Mouse (Mus musculus): ENCODE results near the gene Gm20604. TPM values are rescaled to one million over a fixed set of nuclear protein-coding genes. Genes with fewer than 3 reads are reported as not detected.
A peak's percentile ranks its signal among the peaks of the same experiment; 100 is the strongest.

The Gm20604 gene
- total RNA-seq, 2 experiments from 2014 or later: 18.1 to 20.3 TPM

DNA sequence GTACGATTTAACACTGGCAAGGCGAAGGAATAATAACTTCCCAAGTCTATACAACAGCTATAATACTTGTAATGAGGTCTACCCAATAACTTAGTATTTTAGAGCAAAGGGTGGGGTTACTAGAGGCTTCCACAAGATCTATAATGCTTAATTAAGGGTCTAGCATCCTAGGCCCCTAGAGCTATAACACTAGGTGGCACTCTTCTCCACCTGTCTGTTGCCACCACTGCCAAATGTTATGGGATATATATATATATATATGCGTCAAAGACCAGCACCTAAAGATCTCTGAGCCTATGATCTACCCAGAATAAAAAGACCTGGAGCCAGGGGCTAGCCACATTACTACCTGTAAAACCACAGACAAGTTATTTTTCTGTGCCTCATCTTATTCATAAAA is 18.2 kb downstream of the Gm20604 start:
- peak; percentile 64 for TF ChIP-seq CTCF (IDR thresholded peaks at IDR 0.05)
- H3K27ac ChIP-seq: no peak overlapping the region
- intact Hi-C loops (cut with DNase I): no loop called here
- DNase-seq (ENCODE audit: extremely low spot score in 1 of 2, low spot score in 2 of 2): no peak
- H3K4me3 ChIP-seq: no peak overlapping the region

DNA sequence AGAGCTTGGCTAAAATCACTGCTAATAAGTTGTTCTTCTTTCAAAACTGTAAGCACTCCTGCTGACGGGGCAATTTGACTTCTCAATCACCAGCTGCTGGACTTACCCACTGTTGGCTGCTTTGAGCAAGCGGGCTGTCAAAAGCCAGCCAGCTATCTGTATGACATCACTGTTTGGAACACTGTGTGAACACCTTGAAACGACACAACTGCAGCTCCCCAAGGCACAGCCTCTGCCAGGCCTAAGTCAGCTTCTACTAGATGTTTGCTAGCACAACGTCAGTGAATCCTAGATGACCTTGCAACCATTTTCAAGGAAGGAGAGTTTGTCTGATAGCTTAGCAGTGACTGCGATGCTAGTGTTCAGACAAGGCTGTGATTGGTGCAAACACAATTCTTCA is 19.4 kb downstream of the Gm20604 start:
- no peak for TF ChIP-seq CTCF (IDR thresholded peaks at IDR 0.05)
- intact Hi-C loops (cut with DNase I): no loop called here
- no peak for DNase-seq (ENCODE audit: extremely low spot score in 1 of 2, low spot score in 2 of 2)
- no peak overlapping the region for H3K4me3 ChIP-seq
- no peak overlapping the region for H3K27ac ChIP-seq

DNA sequence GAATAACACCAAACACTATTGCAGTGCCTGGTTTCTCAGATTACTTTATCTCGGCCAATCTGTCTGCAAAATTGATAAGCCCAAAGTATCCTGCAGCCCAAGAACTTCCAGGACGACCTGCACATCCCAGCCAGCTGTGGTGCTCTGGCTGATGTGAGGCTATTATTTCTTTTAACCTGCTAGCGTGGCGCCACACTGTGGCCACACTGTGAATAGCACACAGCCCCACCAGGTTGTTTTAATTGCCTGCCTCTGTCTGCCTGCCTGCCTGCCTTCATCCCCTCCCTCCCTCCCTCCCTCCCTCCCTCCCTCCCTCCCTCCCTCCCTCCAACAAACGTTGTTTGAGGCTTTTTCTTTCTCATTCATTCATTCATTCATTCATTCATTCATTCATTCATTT is 25.1 kb downstream of the Gm20604 start:
- peak in 1 of 2 experiments; percentile 49 for DNase-seq (ENCODE audit: extremely low spot score in 1 of 2, low spot score in 2 of 2)
- H3K4me3 ChIP-seq: no peak overlapping the region
- TF ChIP-seq CTCF (IDR thresholded peaks at IDR 0.05): peak; percentile 59
- intact Hi-C loops (cut with DNase I): no loop called here
- H3K27ac ChIP-seq: no peak overlapping the region

DNA sequence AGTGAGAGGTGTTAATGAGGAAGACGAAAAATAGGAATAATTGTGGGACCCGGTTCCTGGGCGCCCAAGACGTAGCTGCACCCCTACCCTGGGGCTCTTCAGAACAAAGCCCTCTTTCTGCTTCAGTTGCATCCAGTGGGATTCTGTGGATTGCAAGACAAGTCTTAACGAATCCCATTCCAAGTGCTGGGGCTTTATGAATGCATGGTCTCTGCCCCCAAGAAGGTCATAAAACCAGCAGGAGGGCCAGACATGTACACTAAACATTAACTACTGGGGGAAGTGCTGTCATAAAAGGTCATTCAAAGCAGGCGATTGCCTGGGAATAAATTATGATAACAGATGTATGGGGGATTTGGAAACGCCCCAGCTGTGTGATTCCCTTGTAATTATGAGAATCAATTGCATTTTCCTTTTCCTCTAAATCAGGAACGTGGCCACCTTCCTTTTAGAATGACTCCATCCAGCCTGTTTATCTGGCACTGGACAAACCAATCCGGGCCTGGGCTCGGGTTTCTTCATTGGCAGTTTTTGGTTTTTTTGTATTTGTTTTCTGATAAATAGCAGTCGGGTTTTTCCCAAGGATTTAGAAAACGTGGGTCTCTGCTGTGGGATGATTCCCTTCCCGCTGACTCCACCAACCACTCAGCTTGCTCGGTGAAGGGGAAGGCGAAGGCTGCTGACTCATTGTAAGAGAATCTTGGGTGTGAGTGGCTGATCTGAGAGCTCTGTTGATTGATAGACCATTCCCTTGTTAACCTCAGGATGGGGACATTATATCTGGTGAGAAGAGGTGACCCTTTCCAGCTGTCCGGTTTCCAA is 27.5 kb downstream of the Gm20604 start:
- no peak for TF ChIP-seq CTCF (IDR thresholded peaks at IDR 0.05)
- Histone ChIP-seq H3K27ac (peak overlapping the region; percentile 4; the same call in 1 of the 2 replicates), H3K4me3 (peak overlapping the region; percentile 27)
- intact Hi-C loops (cut with DNase I): no loop called here
- DNase-seq (ENCODE audit: extremely low spot score in 1 of 2, low spot score in 2 of 2): no peak

DNA sequence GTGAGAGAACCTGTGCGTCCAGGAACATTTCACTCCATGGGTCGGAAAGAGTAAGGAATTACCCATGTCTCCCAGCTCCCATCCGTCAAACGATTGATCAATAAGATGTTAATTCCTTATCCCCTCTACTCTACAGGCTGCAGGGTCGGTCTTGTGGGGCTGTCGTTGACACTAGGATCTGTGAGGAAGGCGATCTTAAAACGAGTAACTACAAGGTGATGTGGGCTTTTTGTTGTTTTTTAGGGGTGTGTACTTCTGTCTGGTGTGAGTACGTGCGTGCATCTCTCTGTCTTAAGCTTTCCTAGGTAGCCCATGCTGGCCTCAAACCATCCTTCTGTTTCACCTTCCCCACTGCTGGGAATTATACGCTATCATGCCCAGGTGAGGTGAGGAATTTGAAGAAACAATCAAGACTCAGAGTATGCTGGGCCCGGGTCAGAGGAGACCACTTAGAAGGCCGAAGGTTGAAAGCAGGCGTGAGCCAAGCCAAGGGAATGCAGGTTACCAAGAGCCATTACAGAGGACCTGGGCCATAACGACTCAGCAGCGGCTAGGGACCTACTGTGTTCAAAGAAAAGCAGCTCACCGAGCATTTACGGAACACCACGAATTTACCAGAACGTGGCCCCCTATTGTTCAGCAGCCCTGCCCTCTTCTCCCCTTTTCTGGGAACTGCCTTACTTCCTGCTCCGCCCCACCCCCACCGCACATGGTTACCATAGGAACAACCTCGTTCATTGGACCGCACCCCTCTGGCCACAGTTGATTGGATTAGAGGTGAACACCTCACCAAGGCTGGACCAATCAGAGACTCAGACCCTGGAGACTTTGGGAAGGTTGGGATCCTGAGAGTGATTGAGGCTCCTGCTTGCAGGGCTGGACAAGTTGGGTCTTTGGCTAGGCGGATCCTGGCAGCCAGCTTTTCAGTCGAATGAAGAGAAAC is 28.3 kb downstream of the Gm20604 start:
- DNase-seq (ENCODE audit: extremely low spot score in 1 of 2, low spot score in 2 of 2): peak; percentile 51 to 78
- intact Hi-C loops (cut with DNase I): no loop called here
- Histone ChIP-seq H3K4me3 (peak overlapping the region; percentile 27), H3K27ac (peak overlapping the region; percentile 4; the same call in 1 of the 2 replicates)
- TF ChIP-seq CTCF (IDR thresholded peaks at IDR 0.05): no peak

DNA sequence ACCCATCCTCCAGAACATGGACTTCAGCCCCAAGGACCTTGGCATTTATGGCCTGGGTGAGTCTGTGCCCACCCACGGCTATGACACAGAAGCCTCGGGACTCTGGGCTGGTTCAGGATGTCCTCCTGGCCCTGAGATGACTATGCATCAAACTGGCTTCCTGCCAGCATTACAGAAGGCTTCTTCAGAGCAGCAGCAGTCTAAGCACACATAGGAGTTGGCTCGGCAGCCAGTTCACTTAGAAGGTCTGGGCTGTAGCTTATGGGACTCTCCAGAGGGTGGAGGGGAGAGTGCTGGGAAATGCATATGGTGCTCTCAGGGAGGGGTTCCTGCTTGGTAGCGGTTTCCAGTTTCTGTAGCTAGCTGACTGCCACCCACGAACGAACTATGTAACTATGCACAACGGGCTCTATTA is 32.7 kb downstream of the Gm20604 start:
- intact Hi-C loops (cut with DNase I): no loop called here
- Histone ChIP-seq H3K27ac (no peak overlapping the region), H3K4me3 (no peak overlapping the region)
- no peak for DNase-seq (ENCODE audit: extremely low spot score in 1 of 2, low spot score in 2 of 2)
- no peak for TF ChIP-seq CTCF (IDR thresholded peaks at IDR 0.05)

DNA sequence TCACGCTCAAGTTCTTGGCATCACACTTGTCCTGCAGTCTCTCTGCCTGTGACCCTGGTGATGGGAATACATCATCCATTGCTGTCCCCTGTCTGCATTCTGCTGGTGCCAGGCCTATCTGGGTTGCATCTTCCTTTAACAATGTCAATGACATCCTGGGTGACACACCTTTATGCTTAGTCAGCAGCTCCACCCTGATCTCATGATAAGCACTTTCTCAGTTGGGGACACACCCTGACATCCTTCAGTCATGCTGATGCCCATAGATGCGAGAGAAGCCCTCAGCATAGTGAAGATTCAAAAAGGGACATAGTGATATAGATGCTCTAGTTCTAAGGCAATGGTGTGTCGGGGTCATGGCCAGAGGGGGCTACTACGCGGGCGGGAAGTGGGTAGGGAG is 33.3 kb downstream of the Gm20604 start:
- no peak overlapping the region for H3K4me3 ChIP-seq
- no peak for TF ChIP-seq CTCF (IDR thresholded peaks at IDR 0.05)
- intact Hi-C loops (cut with DNase I): no loop called here
- no peak for DNase-seq (ENCODE audit: extremely low spot score in 1 of 2, low spot score in 2 of 2)
- H3K27ac ChIP-seq: no peak overlapping the region

DNA sequence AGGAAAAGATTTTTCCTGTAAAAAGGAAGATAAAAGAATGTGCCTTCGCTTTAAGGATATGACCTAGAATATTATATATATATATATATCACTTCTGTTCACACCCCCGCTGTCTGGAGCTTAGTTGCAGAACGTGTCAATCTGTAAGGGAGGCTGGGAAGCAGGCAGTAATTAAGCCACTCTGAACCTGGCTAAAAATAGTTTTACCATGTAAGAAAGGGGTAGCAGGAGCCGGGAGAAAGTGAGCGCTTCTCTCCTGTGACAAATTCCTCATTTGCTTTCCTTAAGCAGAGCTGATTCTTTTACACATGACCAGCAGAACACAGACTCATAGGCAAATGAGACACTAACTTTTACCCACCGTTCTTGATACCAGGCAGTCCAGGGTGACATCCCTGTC is 34.6 kb downstream of the Gm20604 start:
- TF ChIP-seq CTCF (IDR thresholded peaks at IDR 0.05): no peak
- no peak overlapping the region for H3K4me3 ChIP-seq
- intact Hi-C loops (cut with DNase I): no loop called here
- H3K27ac ChIP-seq: 0 out of 2 replicates have a peak overlapping the region, but pooled peaks have one; percentile 47
- DNase-seq (ENCODE audit: extremely low spot score in 1 of 2, low spot score in 2 of 2): no peak

DNA sequence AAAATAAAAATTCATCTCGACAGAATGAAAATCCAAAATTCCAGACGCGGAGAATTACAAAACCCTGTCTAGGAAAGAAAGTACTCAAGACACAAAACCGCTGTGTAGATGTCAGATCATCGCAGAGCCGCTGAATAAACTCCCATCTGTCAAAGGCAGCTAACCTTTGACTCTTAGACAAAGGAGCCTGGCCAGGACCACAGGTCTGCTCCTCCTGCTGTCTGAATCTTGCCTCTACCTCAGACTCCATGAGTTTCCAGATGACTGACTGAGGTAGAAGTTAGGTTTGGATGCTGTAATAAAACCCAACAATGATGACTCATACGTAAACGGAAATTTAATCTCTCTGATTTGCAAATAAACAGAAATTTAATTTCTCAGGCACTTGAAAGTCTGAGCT is 35.5 kb downstream of the Gm20604 start:
- intact Hi-C loops (cut with DNase I): no loop called here
- Histone ChIP-seq H3K4me3 (no peak overlapping the region), H3K27ac (no peak overlapping the region)
- no peak for DNase-seq (ENCODE audit: extremely low spot score in 1 of 2, low spot score in 2 of 2)
- no peak for TF ChIP-seq CTCF (IDR thresholded peaks at IDR 0.05)

DNA sequence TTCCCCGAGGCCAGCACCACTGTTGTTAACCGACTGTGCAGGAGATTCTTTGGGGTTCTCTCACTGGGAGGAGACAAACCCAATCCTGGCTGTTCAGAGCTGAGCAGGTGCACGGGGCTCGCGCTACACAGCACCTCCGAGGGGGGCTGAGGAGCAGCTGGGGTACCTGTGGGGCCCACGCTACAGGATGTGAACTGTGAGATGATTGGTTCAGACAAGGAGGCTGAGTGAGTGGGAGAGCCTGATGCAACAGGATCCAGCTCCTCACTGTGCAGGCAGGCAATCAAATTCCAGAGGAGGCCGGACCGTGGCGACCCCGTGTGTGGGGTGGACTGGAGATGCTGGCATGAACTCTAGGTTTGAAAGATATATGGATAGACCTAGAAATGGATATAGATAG is 36.0 kb downstream of the Gm20604 start:
- H3K27ac ChIP-seq: no peak overlapping the region
- intact Hi-C loops (cut with DNase I): no loop called here
- TF ChIP-seq CTCF (IDR thresholded peaks at IDR 0.05): no peak
- no peak overlapping the region for H3K4me3 ChIP-seq
- no peak for DNase-seq (ENCODE audit: extremely low spot score in 1 of 2, low spot score in 2 of 2)

DNA sequence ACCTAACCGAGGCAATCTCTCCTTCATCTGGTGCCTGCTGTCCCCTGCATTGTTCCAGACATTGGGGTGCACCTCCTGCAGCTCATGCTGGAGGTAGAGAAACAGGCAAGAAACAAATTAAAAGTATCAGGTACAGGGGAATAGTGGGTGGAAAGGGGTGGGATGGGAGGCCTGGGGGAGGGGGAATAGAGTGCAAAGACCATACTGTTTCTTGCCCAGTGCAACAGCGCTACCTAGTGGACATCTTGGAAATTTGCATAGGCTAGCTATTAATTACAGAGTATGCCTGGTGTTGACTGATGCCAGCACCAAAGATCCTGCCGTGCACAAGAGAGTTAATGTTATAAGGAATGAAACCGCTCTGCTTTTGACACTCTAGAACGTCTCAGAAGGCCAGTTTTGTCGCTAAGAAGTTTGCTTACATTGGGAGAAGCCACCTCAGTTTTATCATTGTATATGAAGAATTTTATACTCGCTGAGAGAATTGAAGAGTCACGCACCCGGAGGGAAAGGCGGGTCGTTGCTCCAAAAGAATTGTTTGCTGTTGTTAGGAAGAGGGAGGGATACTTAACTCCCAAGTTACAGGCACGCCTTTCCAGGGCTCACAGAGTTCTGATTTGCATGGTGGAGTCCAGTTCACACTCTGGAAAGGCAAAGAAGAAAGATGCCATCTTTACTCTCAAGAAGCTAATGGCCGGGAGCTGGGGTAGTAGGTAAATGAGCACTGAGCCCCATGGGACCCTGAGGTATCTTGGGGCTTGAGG is 38.7 kb downstream of the Gm20604 start:
- DNase-seq (ENCODE audit: extremely low spot score in 1 of 2, low spot score in 2 of 2): no peak
- no peak overlapping the region for H3K27ac ChIP-seq
- H3K4me3 ChIP-seq: no peak overlapping the region
- peak; percentile 89 for TF ChIP-seq CTCF (IDR thresholded peaks at IDR 0.05)
- intact Hi-C loops (cut with DNase I): loop anchor here (1.0 to 5.0 kb wide), 2 partner anchors 140 to 217 kb away; no protein-coding TSS in a partner anchor
